Mouse (Mus musculus): Measurements from ENCODE around the gene Sgcd. TPM values are rescaled to one million over a fixed set of nuclear protein-coding genes. Genes with fewer than 3 reads are reported as not detected.

Gene Sgcd
- total and polyA plus RNA-seq, 2 experiments from 2014 or later, result 4.0 to 37.3 TPM

DNA sequence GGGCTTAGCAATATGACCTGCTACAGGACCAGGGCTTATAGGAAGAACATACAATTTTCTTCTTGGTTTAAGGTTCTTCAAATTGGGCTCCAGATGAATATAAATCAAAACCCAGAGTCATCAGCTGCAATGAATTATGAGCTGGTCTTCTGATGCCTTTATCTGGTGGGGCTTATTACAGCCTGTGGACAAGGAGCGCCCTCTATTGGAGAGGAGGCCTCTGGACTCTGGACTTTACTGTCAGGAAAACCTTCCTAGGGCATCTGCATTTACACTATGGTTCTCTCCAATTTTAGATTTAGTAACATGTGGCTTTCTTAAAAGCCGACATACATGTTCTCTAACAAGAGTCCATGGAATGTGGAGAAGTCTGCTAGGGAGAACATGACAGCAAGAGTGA, 98.5 kb downstream of the Sgcd start:
- Histone ChIP-seq H3K4me2 (ENCODE audit: low read depth, low read length) (no peak overlapping the region), H3K36me3 (ENCODE audit: insufficient read depth, low read length) (no peaks in the 10 kb centered on the region), H3K9ac (replicated peaks; ENCODE audit: low read length) (no peak overlapping the region), H3K4me1 (ENCODE audit: insufficient read depth, low read length) (no peaks in the 10 kb centered on the region), H3K4me3 (ENCODE audit: low read length) (no peak overlapping the region), H3K27me3 (ENCODE audit: insufficient read depth, low read length) (no peaks in the 10 kb centered on the region), H3K9me3 (ENCODE audit: low read length) (no peaks in the 10 kb centered on the region), H3K27ac (no peak overlapping the region)
- peak; percentile 60 for TF ChIP-seq CTCF (IDR thresholded peaks at IDR 0.05; ENCODE audit: low read depth)
- DNase-seq (ENCODE audit: low spot score), result peak; percentile 54
- ATAC-seq, result no peak
- 53% methylated on average over 2 of the region's 2 CpGs for WGBS

GRCm38 (mm10) chr11:47885310-47885709, 103.5 kb downstream of the Sgcd start:
- H3K36me3 ChIP-seq (ENCODE audit: insufficient read depth, low read length), result no peaks in the 10 kb centered on the region
- ATAC-seq, result peak; percentile 91
- no peak overlapping the region for H3K4me2 ChIP-seq (ENCODE audit: low read depth, low read length)
- H3K4me1 ChIP-seq (ENCODE audit: insufficient read depth, low read length), result no peaks in the 10 kb centered on the region
- WGBS, result 29% methylated on average over 3 of the region's 3 CpGs
- H3K27ac ChIP-seq, result no peak overlapping the region
- H3K9me3 ChIP-seq (ENCODE audit: low read length), result no peaks in the 10 kb centered on the region
- H3K27me3 ChIP-seq (ENCODE audit: insufficient read depth, low read length), result no peaks in the 10 kb centered on the region
- DNase-seq (ENCODE audit: low spot score), result peak; percentile 86
- no peak overlapping the region for H3K4me3 ChIP-seq (ENCODE audit: low read length)
- peak; percentile 52 for TF ChIP-seq CTCF (IDR thresholded peaks at IDR 0.05; ENCODE audit: low read depth)
- H3K9ac ChIP-seq (replicated peaks; ENCODE audit: low read length), result no peak overlapping the region

GRCm38 (mm10) chr11:47883545-47883944, 105.2 kb downstream of the Sgcd start:
- DNase-seq (ENCODE audit: low spot score), result no peak
- WGBS, result 79% methylated on average over 1 of the region's 1 CpGs
- no peak for TF ChIP-seq CTCF (IDR thresholded peaks at IDR 0.05; ENCODE audit: low read depth)

GRCm38 (mm10) chr11:47876633-47877170, 112.1 kb downstream of the Sgcd start:
- DNase-seq (ENCODE audit: low spot score), result no peak
- 58% methylated on average over 5 of the region's 5 CpGs for WGBS
- no peak overlapping the region for H3K27ac ChIP-seq

More at GRCm38 (mm10) chr11:47883545-47883944, 105.2 kb downstream of the Sgcd start:
- H3K4me2 ChIP-seq (ENCODE audit: low read depth, low read length), result no peak overlapping the region
- H3K9ac ChIP-seq (replicated peaks; ENCODE audit: low read length), result no peak overlapping the region
- no peak overlapping the region for H3K4me3 ChIP-seq (ENCODE audit: low read length)
- H3K9me3 ChIP-seq (ENCODE audit: low read length), result no peaks in the 10 kb centered on the region
- ATAC-seq, result no peak
- H3K27ac ChIP-seq, result no peak overlapping the region
- no peaks in the 10 kb centered on the region for H3K4me1 ChIP-seq (ENCODE audit: insufficient read depth, low read length)
- no peaks in the 10 kb centered on the region for H3K36me3 ChIP-seq (ENCODE audit: insufficient read depth, low read length)
- no peaks in the 10 kb centered on the region for H3K27me3 ChIP-seq (ENCODE audit: insufficient read depth, low read length)

GRCm38 (mm10) chr11:47845894-47846293, 142.9 kb downstream of the Sgcd start:
- no peak for ATAC-seq
- WGBS, result 8% methylated on average over 3 of the region's 3 CpGs
- DNase-seq (ENCODE audit: low spot score), result no peak
- no peaks in the 10 kb centered on the region for H3K27me3 ChIP-seq (ENCODE audit: insufficient read depth, low read length)
- H3K4me1 ChIP-seq (ENCODE audit: insufficient read depth, low read length), result no peaks in the 10 kb centered on the region
- TF ChIP-seq CTCF (IDR thresholded peaks at IDR 0.05; ENCODE audit: low read depth), result no peak
- H3K9me3 ChIP-seq (ENCODE audit: low read length), result no peaks in the 10 kb centered on the region
- no peak overlapping the region for H3K27ac ChIP-seq
- H3K9ac ChIP-seq (replicated peaks; ENCODE audit: low read length), result no peak overlapping the region
- no peak overlapping the region for H3K4me3 ChIP-seq (ENCODE audit: low read length)
- no peak overlapping the region for H3K4me2 ChIP-seq (ENCODE audit: low read depth, low read length)
- no peaks in the 10 kb centered on the region for H3K36me3 ChIP-seq (ENCODE audit: insufficient read depth, low read length)

More at GRCm38 (mm10) chr11:47876633-47877170, 112.1 kb downstream of the Sgcd start:
- H3K9ac ChIP-seq (replicated peaks; ENCODE audit: low read length), result no peak overlapping the region
- no peaks in the 10 kb centered on the region for H3K9me3 ChIP-seq (ENCODE audit: low read length)
- H3K4me2 ChIP-seq (ENCODE audit: low read depth, low read length), result no peak overlapping the region
- no peak overlapping the region for H3K4me3 ChIP-seq (ENCODE audit: low read length)
- no peak for TF ChIP-seq CTCF (IDR thresholded peaks at IDR 0.05; ENCODE audit: low read depth)
- no peak for ATAC-seq
- no peaks in the 10 kb centered on the region for H3K36me3 ChIP-seq (ENCODE audit: insufficient read depth, low read length)
- no peaks in the 10 kb centered on the region for H3K4me1 ChIP-seq (ENCODE audit: insufficient read depth, low read length)
- no peaks in the 10 kb centered on the region for H3K27me3 ChIP-seq (ENCODE audit: insufficient read depth, low read length)

GRCm38 (mm10) chr11:47833283-47833682, 155.5 kb downstream of the Sgcd start:
- no peak for ATAC-seq
- no peak for DNase-seq (ENCODE audit: low spot score)
- Histone ChIP-seq H3K4me2 (ENCODE audit: low read depth, low read length) (no peak overlapping the region), H3K9ac (replicated peaks; ENCODE audit: low read length) (no peak overlapping the region), H3K27me3 (ENCODE audit: insufficient read depth, low read length) (no peaks in the 10 kb centered on the region), H3K36me3 (ENCODE audit: insufficient read depth, low read length) (no peaks in the 10 kb centered on the region), H3K27ac (no peak overlapping the region), H3K9me3 (ENCODE audit: low read length) (no peaks in the 10 kb centered on the region), H3K4me3 (ENCODE audit: low read length) (no peak overlapping the region), H3K4me1 (ENCODE audit: insufficient read depth, low read length) (no peaks in the 10 kb centered on the region)
- TF ChIP-seq CTCF (IDR thresholded peaks at IDR 0.05; ENCODE audit: low read depth), result no peak
- 76% methylated on average over 4 of the region's 4 CpGs for WGBS

DNA sequence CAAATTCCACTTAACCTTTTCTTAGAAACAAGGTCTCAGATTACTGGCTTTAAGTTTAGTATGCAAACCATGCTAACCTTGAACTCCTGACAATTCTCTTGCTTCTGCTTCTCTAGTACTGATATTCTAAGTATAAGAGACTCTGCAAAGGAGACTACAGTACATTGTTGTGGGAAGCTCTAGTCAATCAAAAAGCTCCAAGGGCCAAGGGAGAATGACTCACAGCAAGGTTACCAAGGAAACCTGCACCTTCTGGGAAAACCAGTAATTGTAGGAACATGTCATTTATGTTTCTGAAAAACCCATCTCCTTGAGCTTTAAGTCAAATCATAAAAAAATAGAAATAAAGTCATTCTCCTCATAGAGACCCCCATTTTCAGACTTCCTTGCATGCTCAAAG, 178.5 kb downstream of the Sgcd start:
- no peak for DNase-seq (ENCODE audit: low spot score)
- no peak for ATAC-seq
- H3K4me3 ChIP-seq (ENCODE audit: low read length), result no peak overlapping the region
- H3K4me1 ChIP-seq (ENCODE audit: insufficient read depth, low read length), result no peaks in the 10 kb centered on the region
- H3K36me3 ChIP-seq (ENCODE audit: insufficient read depth, low read length), result no peaks in the 10 kb centered on the region
- no peak overlapping the region for H3K9ac ChIP-seq (replicated peaks; ENCODE audit: low read length)
- H3K4me2 ChIP-seq (ENCODE audit: low read depth, low read length), result no peak overlapping the region
- no peaks in the 10 kb centered on the region for H3K9me3 ChIP-seq (ENCODE audit: low read length)
- H3K27ac ChIP-seq, result no peak overlapping the region
- TF ChIP-seq CTCF (IDR thresholded peaks at IDR 0.05; ENCODE audit: low read depth), result no peak
- H3K27me3 ChIP-seq (ENCODE audit: insufficient read depth, low read length), result no peaks in the 10 kb centered on the region

Data from hindbrain, postnatal 0 days (tissue).